Mouse (Mus musculus): ENCODE measurements around the gene Sdk1. TPM values are rescaled to one million over a fixed set of nuclear protein-coding genes. Genes with fewer than 3 reads are reported as not detected.
"Not testable (repeated sequence)": the region's sequence is repeated elsewhere in the genome, so short reads cannot be mapped to it uniquely, and the experiment has no call there.

Gene Sdk1
- total RNA-seq, 2 experiments from 2014 or later: 3.0 to 3.3 TPM

GRCm38 (mm10) chr5:141615763-141616162 lies 374.5 kb downstream of the Sdk1 start:
- no peak for DNase-seq
- intact Hi-C loops (cut with DNase I): no loop called here

- DNase-seq: no peak
- intact Hi-C loops (cut with DNase I): no loop called here
Measured at GRCm38 (mm10) chr5:141617660-141618059, 376.4 kb downstream of the Sdk1 start.

- DNase-seq: no peak
- intact Hi-C loops (cut with DNase I): no loop called here
Measured at GRCm38 (mm10) chr5:141625401-141625800, 384.1 kb downstream of the Sdk1 start.

DNA sequence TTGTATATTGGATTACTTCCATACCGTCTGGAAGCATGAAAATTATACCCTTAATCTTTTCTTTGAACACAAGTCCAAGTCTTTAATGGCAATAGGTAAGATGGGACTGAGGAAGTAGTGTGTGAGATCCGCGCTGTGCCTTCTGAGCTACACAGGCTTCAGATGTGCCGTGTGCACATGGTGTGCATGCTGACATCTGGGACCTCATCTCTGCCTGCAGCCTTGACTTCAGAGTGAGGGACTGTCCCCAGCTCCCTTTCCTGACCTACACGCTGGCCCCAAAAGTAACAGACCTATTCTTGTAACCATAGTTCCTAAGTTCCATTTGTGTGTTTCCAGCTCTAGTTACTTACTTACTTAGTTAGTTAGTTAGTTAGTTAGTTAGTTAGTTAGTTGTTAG lies 390.4 kb downstream of the Sdk1 start:
- no peak for DNase-seq
- intact Hi-C loops (cut with DNase I): no loop called here

GRCm38 (mm10) chr5:141633271-141633670 lies 392.0 kb downstream of the Sdk1 start:
- intact Hi-C loops (cut with DNase I): no loop called here
- DNase-seq: no peak

- no peak for DNase-seq
- intact Hi-C loops (cut with DNase I): no loop called here
Measured at GRCm38 (mm10) chr5:141636406-141636805, 395.1 kb downstream of the Sdk1 start.

GRCm38 (mm10) chr5:141637054-141637453 lies 395.8 kb downstream of the Sdk1 start:
- intact Hi-C loops (cut with DNase I); DNase-seq: not testable (repeated sequence)

DNA sequence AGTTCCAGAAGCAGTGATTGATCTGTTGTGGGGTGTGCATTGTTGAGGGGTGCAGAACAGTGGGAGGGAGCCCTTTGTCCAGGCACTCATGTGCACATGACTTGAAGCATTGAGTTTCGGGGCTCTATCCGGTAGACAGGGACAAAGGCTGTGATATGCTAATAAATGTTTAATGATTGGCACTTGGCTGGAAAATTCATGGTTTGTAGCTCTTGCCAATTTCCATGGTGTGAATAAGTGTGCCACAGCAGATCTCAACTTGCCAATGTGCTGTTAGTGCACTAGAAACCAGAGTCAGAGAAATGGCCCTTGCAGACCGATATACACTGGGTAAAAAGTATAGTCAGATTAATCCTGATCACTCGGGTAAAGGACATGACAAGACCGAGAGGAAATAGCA lies 404.4 kb downstream of the Sdk1 start:
- no peak for DNase-seq

GRCm38 (mm10) chr5:141646621-141647020 lies 405.3 kb downstream of the Sdk1 start:
- DNase-seq: no peak
- intact Hi-C loops (cut with DNase I): no loop called here

More for the DNA sequence above, 404.4 kb downstream of the Sdk1 start:
- intact Hi-C loops (cut with DNase I): no loop called here

DNA sequence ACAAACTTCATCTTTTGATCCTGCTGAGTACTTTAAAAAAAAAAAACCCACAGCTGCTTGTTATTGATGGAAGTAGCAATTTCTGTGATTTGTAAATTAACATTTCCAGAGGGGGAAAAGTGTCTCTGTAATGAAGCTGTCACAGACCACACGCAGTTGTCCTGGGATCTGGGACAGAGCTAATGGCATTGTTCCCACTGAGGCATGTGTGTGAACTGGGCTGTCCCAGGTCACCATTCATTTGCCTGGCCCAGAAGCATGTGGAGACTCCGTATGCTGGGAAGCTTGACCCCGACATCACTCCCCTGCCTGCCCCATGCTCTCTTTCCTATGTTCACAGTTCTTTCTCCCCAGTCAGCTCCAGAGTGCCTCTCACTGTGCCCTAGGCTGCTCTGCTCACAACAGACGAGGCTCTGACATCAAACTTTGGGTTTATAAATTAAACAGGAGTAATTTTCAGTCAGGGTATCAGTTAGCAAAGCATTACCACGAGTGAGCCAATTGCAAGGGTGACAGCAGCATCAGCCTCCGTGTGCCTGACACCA lies 408.6 kb downstream of the Sdk1 start:
- no peak for DNase-seq
- intact Hi-C loops (cut with DNase I): no loop called here

GRCm38 (mm10) chr5:141651690-141652377 lies 410.5 kb downstream of the Sdk1 start:
- no peak for DNase-seq
- intact Hi-C loops (cut with DNase I): no loop called here

- DNase-seq: no peak
- intact Hi-C loops (cut with DNase I): no loop called here
Measured at GRCm38 (mm10) chr5:141676371-141676770, 435.1 kb downstream of the Sdk1 start.

DNA sequence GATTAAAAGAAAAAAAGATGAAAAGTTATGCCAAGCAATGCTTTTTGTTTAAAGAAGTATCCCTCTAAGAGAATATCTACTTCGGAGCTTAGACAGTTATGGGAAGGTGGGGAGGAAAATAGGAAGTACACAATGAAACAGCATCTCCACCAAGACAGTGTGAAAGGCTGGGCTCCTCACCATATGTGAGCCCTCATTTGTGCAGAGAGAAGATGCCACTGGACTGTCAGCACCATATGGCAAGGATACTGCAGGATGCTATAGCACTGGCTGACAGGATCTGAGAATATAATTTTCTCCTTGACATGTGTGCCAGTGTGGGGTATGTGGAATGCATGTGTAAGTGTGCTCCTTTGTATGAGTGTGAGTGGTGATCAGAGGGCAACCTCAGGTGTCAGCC lies 435.7 kb downstream of the Sdk1 start:
- no peak for DNase-seq
- intact Hi-C loops (cut with DNase I): no loop called here

GRCm38 (mm10) chr5:141677841-141678240 lies 436.6 kb downstream of the Sdk1 start:
- intact Hi-C loops (cut with DNase I): no loop called here
- no peak for DNase-seq

GRCm38 (mm10) chr5:141686876-141687420 lies 445.7 kb downstream of the Sdk1 start:
- DNase-seq: no peak
- intact Hi-C loops (cut with DNase I): no loop called here

DNA sequence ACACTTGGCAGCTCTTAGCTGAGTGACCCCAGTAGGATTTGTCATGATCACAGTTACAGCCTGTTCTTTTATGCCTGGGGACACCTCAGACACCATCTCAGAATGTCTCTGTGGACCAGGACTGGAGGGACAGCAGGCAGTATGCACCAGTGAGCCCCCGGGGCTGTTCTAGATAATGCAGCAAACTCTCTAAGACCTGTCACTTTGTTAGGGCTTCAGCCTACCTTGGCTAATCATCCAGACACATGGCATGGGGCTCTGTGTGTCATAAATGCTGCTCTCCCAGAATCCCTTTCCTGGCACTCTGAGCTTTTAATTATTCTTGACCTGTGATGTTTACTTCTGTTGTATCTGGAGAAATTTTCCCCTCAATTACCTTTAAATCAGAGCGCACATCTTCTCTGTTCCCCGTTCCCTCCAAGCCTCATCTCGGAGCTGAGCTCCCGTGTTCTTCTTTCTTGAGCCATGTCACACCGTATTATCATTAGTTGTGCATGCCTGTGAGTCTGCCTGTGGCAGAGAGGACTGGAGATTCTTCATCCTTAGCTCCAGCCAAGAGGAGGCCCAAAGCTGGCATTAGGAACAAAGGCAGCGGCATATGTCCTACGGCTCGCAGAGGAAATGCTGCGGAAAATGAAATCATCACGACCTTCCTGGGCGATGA lies 448.3 kb downstream of the Sdk1 start:
- intact Hi-C loops (cut with DNase I): no loop called here
- DNase-seq: no peak

GRCm38 (mm10) chr5:141691482-141691975 lies 450.2 kb downstream of the Sdk1 start:
- intact Hi-C loops (cut with DNase I): no loop called here
- peak; percentile 76 to 77 for DNase-seq

- no peak for DNase-seq
- intact Hi-C loops (cut with DNase I): no loop called here
Measured at GRCm38 (mm10) chr5:141693716-141694115, 452.4 kb downstream of the Sdk1 start.

- intact Hi-C loops (cut with DNase I): no loop called here
Measured at GRCm38 (mm10) chr5:141694901-141695300, 453.6 kb downstream of the Sdk1 start.

GRCm38 (mm10) chr5:141698406-141698805 lies 457.1 kb downstream of the Sdk1 start:
- intact Hi-C loops (cut with DNase I): no loop called here
- DNase-seq: no peak

More at GRCm38 (mm10) chr5:141694901-141695300, 453.6 kb downstream of the Sdk1 start:
- no peak for DNase-seq

DNA sequence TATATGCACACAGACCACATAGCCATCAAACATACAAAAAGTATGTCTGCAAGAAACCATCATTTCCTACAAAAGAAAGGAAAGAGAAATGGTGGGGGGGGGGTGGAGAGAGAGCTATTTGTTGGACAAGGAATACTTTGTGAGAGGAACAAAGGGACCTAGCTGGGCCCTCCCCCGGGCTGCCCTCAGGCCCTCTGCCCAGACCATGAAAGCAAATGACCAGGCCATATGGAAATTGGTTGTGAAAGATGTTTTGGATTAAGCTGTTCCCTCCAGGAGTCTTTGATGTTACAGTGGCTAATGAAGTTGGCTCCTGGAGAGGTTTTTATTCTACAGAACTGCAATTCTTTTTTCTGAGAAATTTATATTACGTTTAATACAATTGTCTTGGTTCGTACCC lies 479.5 kb downstream of the Sdk1 start:
- intact Hi-C loops (cut with DNase I): no loop called here

More for the DNA sequence above, 479.5 kb downstream of the Sdk1 start:
- DNase-seq: no peak
